Mouse (Mus musculus): Measurements from ENCODE around the gene Vdac2. TPM values are rescaled to one million over a fixed set of nuclear protein-coding genes. Genes with fewer than 3 reads are reported as not detected.

Vdac2 gene
- polyA plus RNA-seq (2012; rRNA removed), result 179 and 183 TPM in 2 replicates

DNA sequence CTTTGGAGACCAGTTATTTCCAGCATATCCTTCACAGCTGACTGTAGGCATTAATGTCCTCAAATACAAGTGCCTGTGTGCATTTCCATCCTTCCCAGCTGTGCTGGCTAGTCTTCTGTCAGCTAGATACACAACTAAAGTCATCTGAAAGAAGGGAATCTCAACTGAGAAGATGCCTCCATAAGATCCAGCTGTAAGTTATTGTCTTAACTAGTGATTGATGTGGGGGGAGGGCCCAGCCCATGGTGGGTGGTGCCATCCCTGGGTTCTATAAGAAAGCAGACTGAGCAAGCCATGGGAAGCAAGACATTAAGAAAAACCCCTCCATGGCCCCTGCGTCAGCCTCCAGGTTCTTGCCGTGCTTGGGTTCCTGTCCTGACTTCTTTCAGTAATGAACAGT is at the start of gene Vdac2:
Gene Vdac2, plus strand, starts transcription at position 301 of the 400 bp plus-strand sequence.
- H3K4me1 ChIP-seq (ENCODE audit: control insufficient read depth, insufficient read depth, low read length), result peaks cover 4% of the 10 kb centered on the region; the same call in 1 of the 2 replicates
- TF ChIP-seq POLR2A (IDR thresholded peaks at IDR 0.05; ENCODE audit: extremely low read depth, insufficient read depth, low read length), result no peak
- no peak for TF ChIP-seq CTCF (IDR thresholded peaks at IDR 0.05; ENCODE audit: extremely low read depth, insufficient read depth, low read length)

DNA sequence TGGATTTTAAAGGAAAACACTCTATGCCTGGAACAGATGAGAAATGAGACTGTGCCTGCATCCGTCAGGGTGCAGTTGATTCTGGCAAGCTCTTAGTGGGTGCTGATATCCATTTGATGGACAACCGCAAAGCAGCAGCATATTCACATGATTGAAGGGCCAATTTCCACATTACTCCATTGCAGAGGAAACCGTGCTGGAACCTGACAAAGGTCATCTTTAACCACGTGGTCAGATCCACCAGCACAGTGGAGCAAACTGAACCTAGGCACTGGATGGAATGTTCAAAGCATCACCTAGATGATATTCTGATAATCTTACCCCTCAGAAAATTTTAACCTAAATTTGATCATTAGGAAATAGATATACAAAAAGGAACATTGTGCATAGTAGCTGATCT is 48.8 kb upstream of the Vdac2 start:
- Histone ChIP-seq H3K4me1 (ENCODE audit: control insufficient read depth, insufficient read depth, low read length) (peaks cover 4% of the 10 kb centered on the region; the same call in 1 of the 2 replicates), H3K27ac (ENCODE audit: insufficient read depth, low read length) (no peak overlapping the region), H3K4me3 (ENCODE audit: insufficient read depth, low read length) (no peak overlapping the region)
- TF ChIP-seq POLR2A (IDR thresholded peaks at IDR 0.05; ENCODE audit: extremely low read depth, insufficient read depth, low read length), result no peak
- no peak for TF ChIP-seq CTCF (IDR thresholded peaks at IDR 0.05; ENCODE audit: extremely low read depth, insufficient read depth, low read length)

More for the DNA sequence above, at the start of gene Vdac2:
- Histone ChIP-seq H3K4me3 (ENCODE audit: insufficient read depth, low read length) (no peak within 1 kb of the TSS), H3K27ac (ENCODE audit: insufficient read depth, low read length) (no peak within 1 kb of the TSS)

DNA sequence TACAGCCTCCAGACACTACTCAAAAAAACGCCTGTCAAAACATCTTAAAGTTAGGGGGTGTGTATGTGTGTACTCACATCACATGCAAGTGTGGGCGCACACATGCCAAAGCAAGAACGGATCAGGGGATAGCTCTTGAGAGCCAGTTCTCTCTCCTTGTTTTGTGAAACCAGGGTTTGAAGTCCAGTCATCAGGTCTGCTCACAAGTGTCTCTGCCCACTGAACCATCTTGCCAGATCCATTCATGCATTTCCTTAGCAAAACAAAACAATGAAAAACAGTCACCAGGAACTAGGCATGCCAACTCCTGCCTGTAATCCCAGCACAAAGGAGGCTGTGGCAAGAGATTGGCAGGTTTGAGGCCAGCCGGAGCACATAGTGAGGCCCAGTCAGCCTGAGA is 38.5 kb upstream of the Vdac2 start:
- H3K4me1 ChIP-seq (ENCODE audit: control insufficient read depth, insufficient read depth, low read length), result peaks cover 11% of the 10 kb centered on the region
- no peak overlapping the region for H3K4me3 ChIP-seq (ENCODE audit: insufficient read depth, low read length)
- TF ChIP-seq CTCF (IDR thresholded peaks at IDR 0.05; ENCODE audit: extremely low read depth, insufficient read depth, low read length) (no peak), POLR2A (IDR thresholded peaks at IDR 0.05; ENCODE audit: extremely low read depth, insufficient read depth, low read length) (no peak)
- H3K27ac ChIP-seq (ENCODE audit: insufficient read depth, low read length), result no peak overlapping the region

GRCm38 (mm10) chr14:21787374-21787773 is 37.7 kb upstream of the Vdac2 start:
- H3K27ac ChIP-seq (ENCODE audit: insufficient read depth, low read length), result no peak overlapping the region
- peaks cover 11% of the 10 kb centered on the region for H3K4me1 ChIP-seq (ENCODE audit: control insufficient read depth, insufficient read depth, low read length)
- TF ChIP-seq POLR2A (IDR thresholded peaks at IDR 0.05; ENCODE audit: extremely low read depth, insufficient read depth, low read length) (no peak), CTCF (IDR thresholded peaks at IDR 0.05; ENCODE audit: extremely low read depth, insufficient read depth, low read length) (no peak)
- H3K4me3 ChIP-seq (ENCODE audit: insufficient read depth, low read length), result no peak overlapping the region

GRCm38 (mm10) chr14:21788121-21788520 is 36.9 kb upstream of the Vdac2 start:
- Histone ChIP-seq H3K4me3 (ENCODE audit: insufficient read depth, low read length) (no peak overlapping the region), H3K4me1 (ENCODE audit: control insufficient read depth, insufficient read depth, low read length) (peaks cover 11% of the 10 kb centered on the region), H3K27ac (ENCODE audit: insufficient read depth, low read length) (no peak overlapping the region)
- no peak for TF ChIP-seq POLR2A (IDR thresholded peaks at IDR 0.05; ENCODE audit: extremely low read depth, insufficient read depth, low read length)
- TF ChIP-seq CTCF (IDR thresholded peaks at IDR 0.05; ENCODE audit: extremely low read depth, insufficient read depth, low read length), result no peak

DNA sequence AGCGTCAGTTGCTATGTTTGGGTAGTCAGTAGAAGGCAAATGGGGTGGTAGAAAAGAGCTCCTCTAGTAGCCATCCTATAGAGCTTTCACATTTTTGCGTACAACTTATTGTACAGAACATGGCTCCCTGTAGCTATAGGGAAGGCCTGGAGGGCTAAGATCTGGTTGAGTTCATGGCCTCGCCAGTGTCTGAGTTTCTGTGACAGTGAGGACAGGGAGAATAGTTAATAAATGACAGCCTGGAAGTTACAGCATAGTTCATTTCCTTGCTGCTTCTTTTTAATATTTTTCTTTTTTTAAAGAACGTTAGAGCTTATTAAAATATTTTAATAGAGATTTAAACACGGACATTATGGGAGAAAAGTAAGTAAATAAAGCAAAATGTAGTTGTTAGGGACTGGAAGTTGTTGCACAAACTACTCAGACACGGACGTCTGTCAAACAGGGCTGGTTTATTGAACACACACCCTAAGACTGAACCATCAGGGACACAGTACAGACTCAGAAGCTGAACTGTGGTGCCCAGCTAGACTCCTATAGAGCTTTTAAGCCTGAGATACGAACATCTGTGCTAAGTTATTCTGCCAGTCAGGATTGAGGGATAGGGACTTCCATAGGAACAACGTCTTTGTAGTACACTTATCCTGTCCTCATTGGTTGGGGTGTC is 34.3 kb upstream of the Vdac2 start:
- Histone ChIP-seq H3K4me1 (ENCODE audit: control insufficient read depth, insufficient read depth, low read length) (peaks cover 11% of the 10 kb centered on the region), H3K27ac (ENCODE audit: insufficient read depth, low read length) (no peak overlapping the region), H3K4me3 (ENCODE audit: insufficient read depth, low read length) (no peak overlapping the region)
- no peak for TF ChIP-seq CTCF (IDR thresholded peaks at IDR 0.05; ENCODE audit: extremely low read depth, insufficient read depth, low read length)
- no peak for TF ChIP-seq POLR2A (IDR thresholded peaks at IDR 0.05; ENCODE audit: extremely low read depth, insufficient read depth, low read length)

DNA sequence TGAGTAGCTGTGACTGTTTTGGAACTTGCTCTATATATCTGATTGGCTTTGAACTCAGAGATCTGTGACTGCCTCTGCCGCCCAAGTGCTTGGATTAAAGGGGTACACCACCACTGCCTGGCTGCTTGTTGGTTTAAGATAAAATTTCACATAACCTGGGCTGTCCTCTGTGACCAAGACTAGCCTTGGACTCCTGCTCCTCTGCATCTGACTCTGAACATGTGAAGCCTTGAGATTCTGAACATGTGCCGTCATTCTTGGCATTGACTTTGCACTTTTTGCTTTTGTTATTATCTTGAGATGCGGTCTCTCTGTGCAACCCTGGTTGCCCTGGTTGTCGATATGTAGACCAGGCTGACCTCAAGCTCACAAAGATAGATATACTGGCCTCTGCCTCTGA is 33.3 kb upstream of the Vdac2 start:
- no peak for TF ChIP-seq POLR2A (IDR thresholded peaks at IDR 0.05; ENCODE audit: extremely low read depth, insufficient read depth, low read length)
- no peak for TF ChIP-seq CTCF (IDR thresholded peaks at IDR 0.05; ENCODE audit: extremely low read depth, insufficient read depth, low read length)
- no peak overlapping the region for H3K27ac ChIP-seq (ENCODE audit: insufficient read depth, low read length)

DNA sequence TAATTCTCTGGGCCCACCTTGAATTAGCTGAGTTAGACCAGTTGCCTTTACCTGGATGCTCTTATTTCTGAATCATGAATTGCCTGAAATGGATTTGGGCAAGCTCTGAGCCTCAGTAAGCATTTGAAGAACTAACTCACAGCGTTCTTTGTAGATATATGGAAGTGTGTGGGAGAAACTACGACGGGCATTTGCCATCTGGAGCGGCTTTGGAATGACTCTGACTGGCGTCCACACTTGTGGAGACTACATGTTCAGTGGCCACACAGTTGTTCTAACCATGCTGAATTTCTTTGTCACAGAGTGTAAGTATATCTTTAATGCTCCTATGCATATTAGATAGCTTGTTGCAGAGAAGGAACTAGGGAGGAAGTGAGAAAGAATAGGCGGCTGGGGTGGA is 32.8 kb upstream of the Vdac2 start:
- no peak for TF ChIP-seq CTCF (IDR thresholded peaks at IDR 0.05; ENCODE audit: extremely low read depth, insufficient read depth, low read length)
- Histone ChIP-seq H3K4me3 (ENCODE audit: insufficient read depth, low read length) (no peak overlapping the region), H3K27ac (ENCODE audit: insufficient read depth, low read length) (no peak overlapping the region), H3K4me1 (ENCODE audit: control insufficient read depth, insufficient read depth, low read length) (peaks cover 7% of the 10 kb centered on the region)

More for the DNA sequence above, 33.3 kb upstream of the Vdac2 start:
- Histone ChIP-seq H3K4me1 (ENCODE audit: control insufficient read depth, insufficient read depth, low read length) (peaks cover 7% of the 10 kb centered on the region), H3K4me3 (ENCODE audit: insufficient read depth, low read length) (no peak overlapping the region)

DNA sequence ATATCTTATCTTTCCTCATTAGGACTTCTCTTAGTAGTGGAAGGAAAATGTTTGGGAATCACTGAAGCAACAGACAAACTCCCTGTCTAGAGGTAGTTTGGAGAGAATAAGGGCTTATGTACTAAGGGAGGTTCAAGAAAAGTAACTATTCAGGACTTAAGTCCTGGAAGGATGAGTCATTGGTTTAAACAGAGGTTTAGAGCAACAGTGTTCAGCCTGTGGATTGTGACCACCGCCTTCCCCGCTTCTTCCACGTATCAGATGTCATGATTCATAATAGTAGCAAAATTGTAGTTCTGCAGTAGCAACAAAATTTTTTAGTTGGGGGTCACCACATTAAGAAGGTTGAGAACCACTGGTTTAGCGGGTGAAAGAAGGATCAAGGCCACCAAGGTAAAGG is 24.4 kb upstream of the Vdac2 start:
- no peak overlapping the region for H3K4me3 ChIP-seq (ENCODE audit: insufficient read depth, low read length)
- H3K4me1 ChIP-seq (ENCODE audit: control insufficient read depth, insufficient read depth, low read length), result no peaks in the 10 kb centered on the region
- H3K27ac ChIP-seq (ENCODE audit: insufficient read depth, low read length), result no peak overlapping the region
- TF ChIP-seq POLR2A (IDR thresholded peaks at IDR 0.05; ENCODE audit: extremely low read depth, insufficient read depth, low read length) (no peak), CTCF (IDR thresholded peaks at IDR 0.05; ENCODE audit: extremely low read depth, insufficient read depth, low read length) (no peak)

DNA sequence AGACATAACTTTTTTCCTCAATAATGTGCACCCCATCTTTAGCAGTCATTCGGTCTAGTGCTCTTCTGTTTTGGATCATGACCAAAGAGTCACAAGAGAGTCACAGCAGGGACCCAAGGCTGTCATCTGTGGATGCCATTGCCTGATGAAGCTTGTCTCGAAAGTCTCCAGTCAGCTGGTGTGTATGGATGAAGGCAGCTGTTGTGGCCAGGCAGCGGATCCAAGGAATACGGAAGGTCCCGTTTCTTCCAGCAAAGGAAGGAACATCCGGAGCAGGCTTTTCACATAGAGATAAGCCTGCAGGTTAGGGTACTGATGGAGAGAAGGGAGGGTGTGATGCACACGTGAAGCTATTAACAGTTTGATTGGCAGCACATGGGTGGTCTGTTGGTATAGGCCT is 23.4 kb upstream of the Vdac2 start:
- TF ChIP-seq POLR2A (IDR thresholded peaks at IDR 0.05; ENCODE audit: extremely low read depth, insufficient read depth, low read length) (no peak), CTCF (IDR thresholded peaks at IDR 0.05; ENCODE audit: extremely low read depth, insufficient read depth, low read length) (no peak)
- no peak overlapping the region for H3K27ac ChIP-seq (ENCODE audit: insufficient read depth, low read length)
- no peak overlapping the region for H3K4me3 ChIP-seq (ENCODE audit: insufficient read depth, low read length)
- H3K4me1 ChIP-seq (ENCODE audit: control insufficient read depth, insufficient read depth, low read length), result no peaks in the 10 kb centered on the region
